Mouse (Mus musculus) forebrain, embryonic 15.5 days (tissue): ENCODE measurements at regions not wholly inside any gene's neighbourhood (a gene's known extent, or its start where the extent isn't known, plus 50 kb on each side); places are given as distances from the start of the nearest gene placed in this dataset.

Experiments
- ATAC-seq: fragments of 200-750 bp; cut with Nextera tagmentation; replicated peaks from 2 replicates; pipeline ENCODE4 v1.8.0; 2017; ENCODE audit warnings: mild to moderate bottlenecking, moderate TSS enrichment, moderate library complexity
- H3K27ac ChIP-seq: fragments of 300-500 bp; sonication (generic); replicated peaks from 2 replicates; pipeline ENCODE4 v1.5.1; 2015; ENCODE audit warnings: mild to moderate bottlenecking, inconsistent platforms
- H3K27me3 ChIP-seq: fragments of 300-500 bp; sonication (generic); 2 replicates; pipeline ENCODE4 v1.6.1; 2015; ENCODE audit warnings: inconsistent platforms
- H3K36me3 ChIP-seq: fragments of 300-500 bp; sonication (generic); 2 replicates; pipeline ENCODE4 v1.6.1; 2015; ENCODE audit warnings: mild to moderate bottlenecking, inconsistent platforms
- H3K4me1 ChIP-seq: fragments of 300-500 bp; sonication (generic); 2 replicates; pipeline ENCODE4 v1.6.1; 2015; ENCODE audit warnings: inconsistent platforms
- H3K4me2 ChIP-seq: fragments of 300-500 bp; sonication (generic); replicated peaks from 2 replicates; pipeline ENCODE4 v1.6.1; 2015; ENCODE audit warnings: mild to moderate bottlenecking, inconsistent platforms
- H3K4me3 ChIP-seq: fragments of 300-500 bp; sonication (generic); 2 replicates; pipeline ENCODE4 v1.5.1; 2015; ENCODE audit warnings: mild to moderate bottlenecking, inconsistent platforms
- H3K9ac ChIP-seq: fragments of 300-500 bp; sonication (generic); replicated peaks from 2 replicates; pipeline ENCODE4 v1.6.1; 2015; ENCODE audit warnings: mild to moderate bottlenecking, inconsistent platforms
- H3K9me3 ChIP-seq: fragments of 300-500 bp; sonication (generic); 2 replicates; pipeline ENCODE4 v1.6.1; 2016; ENCODE audit warnings: inconsistent platforms
- WGBS: fragments of 180-500 bp; shearing (Covaris S2); methylation state at CpG from one replicate; pipeline ENCODE4 v1.1.7; 2015; ENCODE audit warnings: mixed read lengths; 5-methylcytosine and 5-hydroxymethylcytosine counted together

- no peaks in the 10 kb centered on the region for H3K9me3 ChIP-seq
- no peaks in the 10 kb centered on the region for H3K4me1 ChIP-seq
- no peak overlapping the region for H3K4me2 ChIP-seq
- peak overlapping the region; percentile 34 for H3K27ac ChIP-seq
- no peak for ATAC-seq
- no peaks in the 10 kb centered on the region for H3K36me3 ChIP-seq
- WGBS: 48% methylated on average over 2 of the region's 2 CpGs
- H3K4me3 ChIP-seq: no peak overlapping the region
- H3K27me3 ChIP-seq: no peaks in the 10 kb centered on the region
- H3K9ac ChIP-seq: no peak overlapping the region
These were observed 843.6 kb downstream of the Lrrtm4 start for GRCm38 (mm10) chr6:80862256-80862655.

GRCm38 (mm10) chr6:80862741-80863140 lies 844.1 kb downstream of the Lrrtm4 start:
- H3K36me3 ChIP-seq: no peaks in the 10 kb centered on the region
- H3K4me3 ChIP-seq: no peak overlapping the region
- ATAC-seq: no peak
- 62% methylated on average over 2 of the region's 2 CpGs for WGBS
- no peaks in the 10 kb centered on the region for H3K9me3 ChIP-seq
- no peak overlapping the region for H3K9ac ChIP-seq
- H3K27me3 ChIP-seq: no peaks in the 10 kb centered on the region
- H3K4me2 ChIP-seq: no peak overlapping the region
- peak overlapping the region; percentile 34; the same call in 1 of the 2 replicates for H3K27ac ChIP-seq
- H3K4me1 ChIP-seq: no peaks in the 10 kb centered on the region

DNA sequence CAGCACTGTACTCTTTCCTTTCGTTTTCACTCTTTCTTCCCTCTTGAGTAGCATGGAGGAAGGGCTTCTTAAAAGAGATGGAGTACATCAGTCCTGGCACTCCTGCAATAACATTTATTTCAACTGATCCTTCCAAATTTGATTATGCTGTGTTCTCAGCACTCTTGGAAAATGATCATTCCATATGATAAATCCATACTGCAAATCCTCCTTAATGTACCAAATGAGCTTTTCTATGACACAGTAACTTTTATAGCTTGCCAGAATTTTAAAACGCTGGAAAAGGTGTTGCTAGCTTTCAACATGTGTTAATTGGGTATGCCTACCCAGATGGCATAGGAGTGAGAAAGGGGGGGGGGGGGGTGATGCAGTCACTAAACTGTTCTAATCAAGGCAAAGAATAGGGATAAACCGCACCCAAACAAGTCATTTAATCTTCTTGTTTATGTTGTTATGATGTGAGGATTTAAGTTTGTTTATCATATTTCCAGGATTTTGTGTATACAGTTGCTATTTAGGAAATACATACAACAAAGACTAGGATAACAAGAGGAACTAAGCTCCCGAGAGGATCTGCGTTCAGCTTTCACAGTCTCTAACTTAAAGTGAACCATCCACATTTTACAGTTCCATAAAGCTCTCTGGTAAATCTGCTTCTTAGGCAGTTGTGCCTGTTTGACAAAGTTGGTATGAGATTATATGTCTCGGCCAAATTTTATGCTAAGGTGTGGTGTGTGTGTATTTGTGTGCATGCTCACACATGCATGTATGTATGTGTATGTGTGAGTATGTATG lies 847.3 kb downstream of the Lrrtm4 start:
- Histone ChIP-seq H3K9ac (no peak overlapping the region), H3K4me1 (no peaks in the 10 kb centered on the region), H3K36me3 (no peaks in the 10 kb centered on the region), H3K4me2 (no peak overlapping the region), H3K9me3 (no peaks in the 10 kb centered on the region), H3K4me3 (no peak overlapping the region), H3K27me3 (no peaks in the 10 kb centered on the region), H3K27ac (peak overlapping the region; percentile 74)
- 51% methylated on average over 6 of the region's 6 CpGs for WGBS
- peak; percentile 87 for ATAC-seq

DNA sequence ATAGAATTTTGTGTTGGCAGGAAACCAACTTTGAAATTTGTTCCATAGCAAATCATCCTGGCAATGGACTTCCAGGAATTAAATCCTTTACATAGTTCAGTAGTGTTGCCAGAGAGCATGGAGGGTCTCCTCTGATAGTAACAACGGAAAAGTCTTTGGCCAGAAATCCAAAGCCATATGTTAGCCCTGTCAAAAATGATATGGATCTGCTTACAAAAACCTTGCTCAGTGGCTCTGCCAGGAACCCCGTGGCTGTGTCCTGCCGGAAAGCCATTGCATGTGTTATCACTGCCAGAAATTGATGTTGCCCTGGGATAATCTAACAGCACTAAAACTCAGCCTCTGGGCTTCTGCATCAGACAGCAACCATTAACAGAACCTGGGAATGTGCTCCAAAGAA lies 866.7 kb downstream of the Lrrtm4 start:
- no peaks in the 10 kb centered on the region for H3K27me3 ChIP-seq
- H3K36me3 ChIP-seq: no peaks in the 10 kb centered on the region
- 53% methylated on average over 3 of the region's 3 CpGs for WGBS
- H3K9me3 ChIP-seq: no peaks in the 10 kb centered on the region
- no peaks in the 10 kb centered on the region for H3K4me1 ChIP-seq
- H3K4me3 ChIP-seq: no peak overlapping the region
- no peak overlapping the region for H3K9ac ChIP-seq
- no peak overlapping the region for H3K27ac ChIP-seq
- no peak overlapping the region for H3K4me2 ChIP-seq
- ATAC-seq: no peak

DNA sequence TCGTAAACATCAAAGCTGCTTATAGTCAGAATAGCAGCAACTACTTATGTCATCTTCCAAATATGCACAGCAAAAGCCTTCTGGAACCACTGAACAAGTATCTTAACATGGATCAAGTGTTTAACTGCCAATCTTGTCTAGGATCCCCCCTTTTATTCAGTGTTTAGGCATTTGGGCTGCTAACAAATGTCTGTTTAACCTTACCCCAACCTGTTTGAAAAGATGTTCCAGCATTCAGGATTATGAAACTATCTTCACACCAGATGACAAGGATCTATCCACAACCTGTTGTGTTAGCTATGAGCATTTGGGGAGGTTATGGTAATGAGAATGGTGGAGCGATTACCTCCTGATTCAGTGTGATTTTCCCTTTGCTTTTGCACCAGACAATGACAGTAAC lies 886.5 kb downstream of the Lrrtm4 start:
- no peaks in the 10 kb centered on the region for H3K27me3 ChIP-seq

GRCm38 (mm10) chr6:80929799-80930198 lies 911.1 kb downstream of the Lrrtm4 start:
- Histone ChIP-seq H3K4me2 (no peak overlapping the region), H3K36me3 (no peaks in the 10 kb centered on the region), H3K4me3 (no peak overlapping the region), H3K4me1 (0 out of 2 replicates have a peak, but pooled peaks cover 2% of the 10 kb centered on the region), H3K27ac (peak overlapping the region; percentile 75), H3K9me3 (no peaks in the 10 kb centered on the region), H3K9ac (no peak overlapping the region), H3K27me3 (no peaks in the 10 kb centered on the region)
- peak; percentile 78 for ATAC-seq
- 34% methylated on average over 1 of the region's 1 CpGs for WGBS

More for the DNA sequence above, 886.5 kb downstream of the Lrrtm4 start:
- H3K9ac ChIP-seq: no peak overlapping the region
- no peaks in the 10 kb centered on the region for H3K9me3 ChIP-seq
- H3K4me1 ChIP-seq: no peaks in the 10 kb centered on the region
- peak; percentile 68 for ATAC-seq
- 69% methylated on average over 2 of the region's 2 CpGs for WGBS
- no peaks in the 10 kb centered on the region for H3K36me3 ChIP-seq
- H3K4me3 ChIP-seq: no peak overlapping the region
- no peak overlapping the region for H3K27ac ChIP-seq
- H3K4me2 ChIP-seq: no peak overlapping the region

DNA sequence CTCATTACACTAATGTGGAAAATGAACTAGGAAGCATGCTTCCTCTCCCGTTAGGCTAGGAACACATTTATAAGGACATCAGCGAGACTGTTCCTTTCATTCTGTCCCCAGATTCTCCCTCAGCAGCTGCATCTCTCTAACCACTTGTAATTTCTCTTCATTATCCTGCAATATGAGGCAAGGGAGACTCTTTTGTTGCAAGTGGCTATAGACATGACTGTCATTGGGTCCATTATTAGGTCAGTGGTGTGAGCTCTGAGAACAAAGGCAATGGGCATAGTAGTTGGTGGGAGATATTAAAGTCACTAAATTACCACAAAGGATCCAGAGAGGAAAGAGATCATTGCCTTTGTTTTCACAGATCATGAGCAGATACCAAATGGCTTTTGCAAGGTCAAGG lies 948.3 kb upstream of the Gcfc2 start:
- ATAC-seq: no peak
- Histone ChIP-seq H3K4me3 (no peak overlapping the region), H3K4me2 (no peak overlapping the region), H3K36me3 (no peaks in the 10 kb centered on the region), H3K27ac (no peak overlapping the region), H3K9me3 (no peaks in the 10 kb centered on the region), H3K9ac (no peak overlapping the region), H3K4me1 (no peaks in the 10 kb centered on the region), H3K27me3 (no peaks in the 10 kb centered on the region)
- 57% methylated on average over 2 of the region's 2 CpGs for WGBS

- WGBS: 67% methylated on average over 3 of the region's 3 CpGs
- H3K27me3 ChIP-seq: no peaks in the 10 kb centered on the region
- H3K9ac ChIP-seq: no peak overlapping the region
These were observed 930.0 kb upstream of the Gcfc2 start for GRCm38 (mm10) chr6:80993511-80993910.

DNA sequence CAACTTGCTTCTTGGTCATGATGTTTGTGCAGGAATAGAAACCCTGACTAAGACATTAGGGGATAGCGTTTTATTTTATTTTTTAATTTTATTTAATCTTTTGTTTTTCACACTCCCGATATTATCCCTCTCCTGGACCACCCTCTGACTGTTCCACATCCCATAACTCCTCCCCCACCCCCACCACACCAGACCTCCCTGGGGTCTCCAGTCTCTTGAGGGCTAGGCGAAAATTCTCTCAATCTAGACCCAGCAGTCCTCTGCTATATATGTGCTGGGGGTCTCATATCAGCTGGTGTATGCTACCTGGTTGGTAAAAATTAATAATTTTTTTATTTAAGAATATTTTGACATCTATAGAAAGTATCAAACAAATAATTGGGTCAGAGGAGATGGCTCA lies 898.9 kb upstream of the Gcfc2 start:
- H3K4me3 ChIP-seq: no peak overlapping the region
- 92% methylated on average over 3 of the region's 3 CpGs for WGBS
- no peak overlapping the region for H3K9ac ChIP-seq
- ATAC-seq: no peak
- H3K36me3 ChIP-seq: no peaks in the 10 kb centered on the region
- no peak overlapping the region for H3K27ac ChIP-seq
- no peaks in the 10 kb centered on the region for H3K27me3 ChIP-seq
- no peaks in the 10 kb centered on the region for H3K4me1 ChIP-seq
- H3K4me2 ChIP-seq: no peak overlapping the region
- no peaks in the 10 kb centered on the region for H3K9me3 ChIP-seq

More at GRCm38 (mm10) chr6:80993511-80993910, 930.0 kb upstream of the Gcfc2 start:
- Histone ChIP-seq H3K36me3 (no peaks in the 10 kb centered on the region), H3K4me1 (no peaks in the 10 kb centered on the region), H3K4me2 (no peak overlapping the region), H3K27ac (no peak overlapping the region), H3K9me3 (no peaks in the 10 kb centered on the region), H3K4me3 (no peak overlapping the region)
- ATAC-seq: no peak
